Mouse (Mus musculus): ENCODE results near the gene Apbb1. TPM values are rescaled to one million over a fixed set of nuclear protein-coding genes. Genes with fewer than 3 reads are reported as not detected.

Gene Apbb1
- polyA plus RNA-seq, 1 experiment from 2014 or later: 66.4 TPM

GRCm38 (mm10) chr7:105519336-105519735, 62.1 kb downstream of the Apbb1 start:
- Histone ChIP-seq H3K4me1 (replicated peaks) (0 out of 2 replicates have a peak, but pooled peaks cover 7% of the 10 kb centered on the region), H3K4me3 (replicated peaks) (no peak overlapping the region), H3K27me3 (peaks cover 6% of the 10 kb centered on the region; the same call in 1 of the 2 replicates), H3K27ac (no peak overlapping the region), H3K4me2 (no peak overlapping the region), H3K9ac (replicated peaks) (no peak overlapping the region), H3K9me3 (no peaks in the 10 kb centered on the region), H3K36me3 (no peaks in the 10 kb centered on the region)
- WGBS: 58% methylated on average over 11 of the region's 11 CpGs
- ATAC-seq (ENCODE audit: insufficient number of reproducible peaks, insufficient read depth, low FRiP score, low TSS enrichment, low read depth): no peak

- no peak for ATAC-seq (ENCODE audit: insufficient number of reproducible peaks, insufficient read depth, low FRiP score, low TSS enrichment, low read depth)
- Histone ChIP-seq H3K9ac (replicated peaks) (no peak overlapping the region), H3K27me3 (peaks cover 6% of the 10 kb centered on the region; the same call in 1 of the 2 replicates), H3K36me3 (no peaks in the 10 kb centered on the region), H3K4me3 (replicated peaks) (no peak overlapping the region), H3K4me2 (no peak overlapping the region), H3K4me1 (replicated peaks) (0 out of 2 replicates have a peak, but pooled peaks cover 7% of the 10 kb centered on the region), H3K9me3 (no peaks in the 10 kb centered on the region), H3K27ac (no peak overlapping the region)
- 46% methylated on average over 9 of the region's 9 CpGs for WGBS
Measured at GRCm38 (mm10) chr7:105516669-105517360, 64.6 kb downstream of the Apbb1 start.

- 0 out of 2 replicates have a peak, but pooled peaks cover 4% of the 10 kb centered on the region for H3K4me1 ChIP-seq (replicated peaks)
- H3K9me3 ChIP-seq: no peaks in the 10 kb centered on the region
- no peak overlapping the region for H3K4me2 ChIP-seq
- H3K27ac ChIP-seq: no peak overlapping the region
- no peak overlapping the region for H3K9ac ChIP-seq (replicated peaks)
- H3K4me3 ChIP-seq (replicated peaks): no peak overlapping the region
- 11% methylated on average over 5 of the region's 5 CpGs for WGBS
- no peaks in the 10 kb centered on the region for H3K36me3 ChIP-seq
- H3K27me3 ChIP-seq: peaks cover 6% of the 10 kb centered on the region; the same call in 1 of the 2 replicates
- ATAC-seq (ENCODE audit: insufficient number of reproducible peaks, insufficient read depth, low FRiP score, low TSS enrichment, low read depth): 0 out of 2 replicates have a peak, but pooled peaks have one; percentile 46
Measured at GRCm38 (mm10) chr7:105515178-105515577, 66.3 kb downstream of the Apbb1 start.

DNA sequence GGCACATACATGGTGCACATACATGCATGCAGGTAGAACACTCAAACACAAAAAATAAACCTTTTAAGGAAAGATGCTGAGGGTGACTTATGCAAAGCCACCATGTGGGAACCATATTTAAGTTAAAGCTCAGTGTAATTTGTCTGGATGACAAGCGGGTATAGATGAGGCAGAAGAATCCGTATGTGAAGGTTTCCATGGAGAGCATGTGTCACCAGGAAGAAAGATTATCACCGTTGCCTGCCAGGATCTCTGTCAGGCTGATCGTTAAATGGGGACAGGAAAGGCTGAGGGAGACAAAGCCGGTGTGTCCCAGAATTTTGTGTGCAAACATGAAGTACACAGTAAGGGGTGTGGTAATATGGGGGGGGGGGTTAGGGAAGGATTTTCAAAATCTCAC, 66.9 kb downstream of the Apbb1 start:
- no peak for ATAC-seq (ENCODE audit: insufficient number of reproducible peaks, insufficient read depth, low FRiP score, low TSS enrichment, low read depth)
- Histone ChIP-seq H3K4me1 (replicated peaks) (no peaks in the 10 kb centered on the region), H3K9me3 (no peaks in the 10 kb centered on the region), H3K9ac (replicated peaks) (no peak overlapping the region), H3K4me2 (no peak overlapping the region), H3K27ac (no peak overlapping the region), H3K36me3 (no peaks in the 10 kb centered on the region), H3K27me3 (peaks cover 6% of the 10 kb centered on the region; the same call in 1 of the 2 replicates), H3K4me3 (replicated peaks) (no peak overlapping the region)
- 35% methylated on average over 5 of the region's 5 CpGs for WGBS

GRCm38 (mm10) chr7:105513845-105514291, 67.6 kb downstream of the Apbb1 start:
- H3K27ac ChIP-seq: no peak overlapping the region
- 52% methylated on average over 5 of the region's 5 CpGs for WGBS

GRCm38 (mm10) chr7:105510143-105510542, 71.3 kb downstream of the Apbb1 start:
- no peak for ATAC-seq (ENCODE audit: insufficient number of reproducible peaks, insufficient read depth, low FRiP score, low TSS enrichment, low read depth)
- no peak overlapping the region for H3K9ac ChIP-seq (replicated peaks)
- WGBS: 89% methylated on average over 5 of the region's 5 CpGs
- H3K27ac ChIP-seq: no peak overlapping the region
- no peaks in the 10 kb centered on the region for H3K27me3 ChIP-seq
- no peaks in the 10 kb centered on the region for H3K36me3 ChIP-seq
- no peak overlapping the region for H3K4me2 ChIP-seq
- no peak overlapping the region for H3K4me3 ChIP-seq (replicated peaks)
- H3K9me3 ChIP-seq: no peaks in the 10 kb centered on the region
- H3K4me1 ChIP-seq (replicated peaks): no peaks in the 10 kb centered on the region

More at GRCm38 (mm10) chr7:105513845-105514291, 67.6 kb downstream of the Apbb1 start:
- no peaks in the 10 kb centered on the region for H3K4me1 ChIP-seq (replicated peaks)
- H3K4me2 ChIP-seq: no peak overlapping the region
- H3K4me3 ChIP-seq (replicated peaks): no peak overlapping the region
- no peaks in the 10 kb centered on the region for H3K9me3 ChIP-seq
- H3K36me3 ChIP-seq: no peaks in the 10 kb centered on the region
- no peak for ATAC-seq (ENCODE audit: insufficient number of reproducible peaks, insufficient read depth, low FRiP score, low TSS enrichment, low read depth)
- H3K27me3 ChIP-seq: peaks cover 6% of the 10 kb centered on the region; the same call in 1 of the 2 replicates
- H3K9ac ChIP-seq (replicated peaks): no peak overlapping the region

Other genes with a start within 250 kb of the Apbb1 start
- gene Olfr690, start 247.5 kb downstream of the Apbb1 start, polyA plus RNA-seq (2016; fragmentation: Nextera tagmentation; extraction: Ambion mirVana): not detected in 2 replicates
- not detected in 2 replicates for gene Olfr691, start 239.4 kb downstream of the Apbb1 start, polyA plus RNA-seq (2016; fragmentation: Nextera tagmentation; extraction: Ambion mirVana)
- not detected in 2 replicates for gene Olfr692, start 213.4 kb downstream of the Apbb1 start, polyA plus RNA-seq (2016; fragmentation: Nextera tagmentation; extraction: Ambion mirVana)
- gene Gm5901, start 206.6 kb downstream of the Apbb1 start, polyA plus RNA-seq (2016; fragmentation: Nextera tagmentation; extraction: Ambion mirVana): not detected in 2 replicates
- gene Fam160a2, start 181.6 kb downstream of the Apbb1 start, polyA plus RNA-seq (2016; fragmentation: Nextera tagmentation; extraction: Ambion mirVana): 45.5 and 47.8 TPM in 2 replicates
- not detected in 2 replicates for gene Cnga4, start 177.1 kb downstream of the Apbb1 start, polyA plus RNA-seq (2016; fragmentation: Nextera tagmentation; extraction: Ambion mirVana)
- gene Cckbr, start 155.9 kb downstream of the Apbb1 start, polyA plus RNA-seq (2016; fragmentation: Nextera tagmentation; extraction: Ambion mirVana): not detected in 2 replicates
- gene Cavin3, start 99.4 kb downstream of the Apbb1 start, polyA plus RNA-seq (2016; fragmentation: Nextera tagmentation; extraction: Ambion mirVana): 23.2 and 24.8 TPM in 2 replicates
- gene Smpd1, start 27.3 kb downstream of the Apbb1 start, polyA plus RNA-seq (2016; fragmentation: Nextera tagmentation; extraction: Ambion mirVana): 29.9 and 31.4 TPM in 2 replicates
- 0.23 and 0.37 TPM in 2 replicates for gene Hpx, start 18.5 kb upstream of the Apbb1 start, polyA plus RNA-seq (2016; fragmentation: Nextera tagmentation; extraction: Ambion mirVana)
- 34.4 and 37.4 TPM in 2 replicates for gene Trim3, start 51.9 kb upstream of the Apbb1 start, polyA plus RNA-seq (2016; fragmentation: Nextera tagmentation; extraction: Ambion mirVana)
- gene Timm10b, start 58.4 kb upstream of the Apbb1 start, polyA plus RNA-seq (2016; fragmentation: Nextera tagmentation; extraction: Ambion mirVana): 167 and 168 TPM in 2 replicates
- gene Arfip2, start 58.8 kb upstream of the Apbb1 start, polyA plus RNA-seq (2016; fragmentation: Nextera tagmentation; extraction: Ambion mirVana): 72.8 and 77.2 TPM in 2 replicates
- 9.9 and 13.9 TPM in 2 replicates for gene Gm45799, start 58.9 kb upstream of the Apbb1 start, polyA plus RNA-seq (2016; fragmentation: Nextera tagmentation; extraction: Ambion mirVana)
- gene Dnhd1, start 69.2 kb upstream of the Apbb1 start, polyA plus RNA-seq (2016; fragmentation: Nextera tagmentation; extraction: Ambion mirVana): 1.2 and 1.5 TPM in 2 replicates
- 216 and 232 TPM in 2 replicates for gene Ilk, start 154.9 kb upstream of the Apbb1 start, polyA plus RNA-seq (2016; fragmentation: Nextera tagmentation; extraction: Ambion mirVana)
- 43.1 and 50.8 TPM in 2 replicates for gene Rrp8, start 155.7 kb upstream of the Apbb1 start, polyA plus RNA-seq (2016; fragmentation: Nextera tagmentation; extraction: Ambion mirVana)
- gene Taf10, start 162.7 kb upstream of the Apbb1 start, polyA plus RNA-seq (2016; fragmentation: Nextera tagmentation; extraction: Ambion mirVana): 170 and 173 TPM in 2 replicates
- 33.3 and 38.3 TPM in 2 replicates for gene Tpp1, start 170.6 kb upstream of the Apbb1 start, polyA plus RNA-seq (2016; fragmentation: Nextera tagmentation; extraction: Ambion mirVana)
- 24.8 and 28.2 TPM in 2 replicates for gene Dchs1, start 206.0 kb upstream of the Apbb1 start, polyA plus RNA-seq (2016; fragmentation: Nextera tagmentation; extraction: Ambion mirVana)
- 319 and 330 TPM in 2 replicates for gene Mrpl17, start 229.4 kb upstream of the Apbb1 start, polyA plus RNA-seq (2016; fragmentation: Nextera tagmentation; extraction: Ambion mirVana)

Data from limb, embryonic 12.5 days (tissue).